Mouse (Mus musculus) neural tube, embryonic 13.5 days (tissue): Measurements from ENCODE around the gene Kcnab3. TPM values are rescaled to one million over a fixed set of nuclear protein-coding genes. Genes with fewer than 3 reads are reported as not detected.

Experiments used
- ATAC-seq: fragments of 200-750 bp; cut with Nextera tagmentation; 2 replicates; pipeline ENCODE4 v1.8.0; 2017; ENCODE audit warnings: low read depth, mild to moderate bottlenecking, moderate TSS enrichment, moderate library complexity
- H3K27ac ChIP-seq: fragments of 300-500 bp; sonication (generic); replicated peaks from 2 replicates; pipeline ENCODE4 v1.5.1; 2015; ENCODE audit warnings: moderate library complexity, mild to moderate bottlenecking, inconsistent platforms
- H3K27me3 ChIP-seq: fragments of 300-500 bp; sonication (generic); 2 replicates; pipeline ENCODE4 v1.6.1; 2015; ENCODE audit warnings: mild to moderate bottlenecking, inconsistent platforms
- H3K36me3 ChIP-seq: fragments of 300-500 bp; sonication (generic); 2 replicates; pipeline ENCODE4 v1.6.1; 2015; ENCODE audit warnings: mild to moderate bottlenecking, inconsistent platforms
- H3K4me1 ChIP-seq: fragments of 300-500 bp; sonication (generic); replicated peaks from 2 replicates; pipeline ENCODE4 v1.6.1; 2015; ENCODE audit warnings: inconsistent platforms
- H3K4me2 ChIP-seq: fragments of 300-500 bp; sonication (generic); 2 replicates; pipeline ENCODE4 v1.6.1; 2015; ENCODE audit warnings: inconsistent platforms, mild to moderate bottlenecking, moderate library complexity
- H3K4me3 ChIP-seq: fragments of 300-500 bp; sonication (generic); 2 replicates; pipeline ENCODE4 v1.5.1; 2015; ENCODE audit warnings: mild to moderate bottlenecking, inconsistent platforms
- H3K9ac ChIP-seq: fragments of 300-500 bp; sonication (generic); 2 replicates; pipeline ENCODE4 v1.6.1; 2015; ENCODE audit warnings: moderate library complexity, mild to moderate bottlenecking, inconsistent platforms
- H3K9me3 ChIP-seq: fragments of 300-500 bp; sonication (generic); 2 replicates; pipeline ENCODE4 v1.6.1; 2016; ENCODE audit warnings: inconsistent platforms
- WGBS: fragments of 180-500 bp; shearing (Covaris S2); methylation state at CpG from one replicate; pipeline ENCODE4 v1.1.7; 2015; 5-methylcytosine and 5-hydroxymethylcytosine counted together
- polyA plus RNA-seq: library from polyadenylated mRNA; unstranded; fragments of >200 nt; fragmentation: Nextera tagmentation; extraction: Ambion mirVana; gene quantifications from 2 replicates; pipeline ENCODE4 v1.2.1, GENCODE M21; 2015

Gene Kcnab3
- polyA plus RNA-seq, 1 experiment from 2014 or later = 5.7 TPM

DNA sequence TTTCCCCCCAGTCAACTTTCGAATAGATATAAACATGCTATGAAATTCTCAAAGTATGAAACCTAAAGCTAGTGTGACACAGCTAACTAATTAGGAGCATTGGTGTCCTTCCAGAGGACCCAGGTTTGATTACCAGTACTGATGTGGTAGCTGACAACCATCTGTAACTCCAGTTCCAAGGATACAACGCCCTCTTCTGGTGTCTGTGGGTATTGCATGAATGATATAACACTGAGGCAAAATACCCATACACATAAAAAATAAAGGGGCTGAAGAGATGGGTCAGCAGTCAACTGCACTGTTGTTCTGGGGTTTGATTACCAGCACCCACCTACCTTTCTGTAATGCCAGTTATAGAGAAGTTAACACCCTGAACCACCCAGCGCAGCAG, 46.7 kb downstream of the Kcnab3 start:
- H3K4me1 ChIP-seq = peaks cover 33% of the 10 kb centered on the region
- no peak for ATAC-seq

DNA sequence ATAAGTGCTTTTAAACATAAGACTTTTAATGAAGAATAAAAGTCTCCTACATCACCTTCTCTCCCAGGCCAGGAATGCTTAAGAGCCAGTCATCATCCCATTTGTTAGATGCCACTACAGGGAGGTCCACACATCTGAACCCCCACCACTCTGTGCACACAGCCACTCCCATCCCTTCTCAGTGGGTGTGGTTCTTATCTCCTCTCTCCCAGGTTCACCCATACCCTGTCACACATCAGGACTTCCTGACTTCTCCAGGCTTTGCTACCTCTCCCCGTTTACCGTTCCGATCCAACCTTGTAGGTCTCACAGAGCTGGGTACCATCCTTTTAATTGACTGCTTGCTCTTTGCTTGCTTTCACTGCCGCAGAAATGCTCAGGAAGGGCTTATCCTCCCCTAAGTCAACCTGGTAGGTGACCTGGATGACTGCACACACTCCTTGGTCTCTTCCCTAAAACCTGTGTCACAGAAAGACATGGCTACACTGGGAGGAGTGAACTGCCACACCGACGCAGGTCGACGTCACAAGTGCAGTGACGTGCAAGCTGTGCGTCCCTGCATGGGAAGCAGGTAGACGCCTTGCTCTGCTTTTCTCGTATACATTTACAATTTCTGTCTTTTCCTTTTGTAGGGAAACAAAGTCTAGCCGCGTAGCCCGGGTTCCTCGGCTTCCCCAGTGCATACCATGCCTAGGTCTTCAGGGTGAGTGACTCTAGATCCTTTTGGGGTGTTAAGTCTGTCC, 47.3 kb downstream of the Kcnab3 start:
- H3K9me3 ChIP-seq = no peaks in the 10 kb centered on the region
- H3K27ac ChIP-seq = no peak overlapping the region
- no peak for ATAC-seq
- H3K4me3 ChIP-seq = no peak overlapping the region
- H3K36me3 ChIP-seq = 0 out of 2 replicates have a peak, but pooled peaks cover 20% of the 10 kb centered on the region
- H3K9ac ChIP-seq = no peak overlapping the region
- WGBS = 92% methylated on average over 16 of the region's 16 CpGs
- peaks cover 28% of the 10 kb centered on the region for H3K4me1 ChIP-seq
- H3K27me3 ChIP-seq = no peaks in the 10 kb centered on the region
- H3K4me2 ChIP-seq = no peak overlapping the region

More for the DNA sequence above, 46.7 kb downstream of the Kcnab3 start:
- H3K27ac ChIP-seq = peak overlapping the region; percentile 81; the same call in 1 of the 2 replicates
- WGBS = 65% methylated on average over 3 of the region's 3 CpGs
- no peaks in the 10 kb centered on the region for H3K27me3 ChIP-seq
- no peak overlapping the region for H3K4me3 ChIP-seq
- H3K4me2 ChIP-seq = no peak overlapping the region
- 0 out of 2 replicates have a peak, but pooled peaks cover 20% of the 10 kb centered on the region for H3K36me3 ChIP-seq
- no peaks in the 10 kb centered on the region for H3K9me3 ChIP-seq
- peak overlapping the region; percentile 18; the same call in 1 of the 2 replicates for H3K9ac ChIP-seq

GRCm38 (mm10) chr11:69375646-69376045, 49.6 kb downstream of the Kcnab3 start:
- Histone ChIP-seq H3K9me3 (no peaks in the 10 kb centered on the region), H3K36me3 (0 out of 2 replicates have a peak, but pooled peaks cover 20% of the 10 kb centered on the region), H3K4me2 (no peak overlapping the region), H3K4me1 (peaks cover 21% of the 10 kb centered on the region), H3K9ac (no peak overlapping the region), H3K27ac (no peak overlapping the region), H3K4me3 (no peak overlapping the region), H3K27me3 (no peaks in the 10 kb centered on the region)
- no peak for ATAC-seq
- 83% methylated on average over 4 of the region's 4 CpGs for WGBS

DNA sequence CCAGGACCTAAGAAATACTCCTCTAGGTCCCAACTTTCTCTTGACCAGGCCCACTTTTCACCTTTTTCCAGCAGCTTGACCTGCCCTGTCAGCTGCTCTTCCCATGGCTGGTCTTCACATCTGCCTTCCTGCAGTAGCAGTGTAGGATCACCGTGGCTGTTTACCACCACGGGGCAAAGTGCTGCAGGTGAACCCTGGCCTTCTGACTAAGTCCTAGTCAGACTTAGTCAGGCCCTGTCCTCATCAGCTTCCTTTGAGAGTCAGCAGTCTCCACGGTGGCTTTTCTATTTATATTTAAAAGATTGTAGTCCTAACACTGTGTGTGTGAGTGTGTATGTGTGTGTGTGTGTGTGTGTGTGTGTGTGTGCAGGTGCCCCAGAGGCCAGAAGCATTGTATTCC, 51.7 kb downstream of the Kcnab3 start:
- Histone ChIP-seq H3K36me3 (0 out of 2 replicates have a peak, but pooled peaks cover 16% of the 10 kb centered on the region), H3K9me3 (no peaks in the 10 kb centered on the region), H3K9ac (no peak overlapping the region), H3K27me3 (no peaks in the 10 kb centered on the region), H3K27ac (no peak overlapping the region), H3K4me2 (no peak overlapping the region), H3K4me3 (no peak overlapping the region), H3K4me1 (no peaks in the 10 kb centered on the region)
- ATAC-seq = no peak
- 85% methylated on average over 3 of the region's 3 CpGs for WGBS

- Histone ChIP-seq H3K4me1 (no peaks in the 10 kb centered on the region), H3K9me3 (no peaks in the 10 kb centered on the region), H3K4me2 (no peak overlapping the region), H3K9ac (no peak overlapping the region), H3K36me3 (0 out of 2 replicates have a peak, but pooled peaks cover 4% of the 10 kb centered on the region), H3K27ac (no peak overlapping the region), H3K27me3 (no peaks in the 10 kb centered on the region), H3K4me3 (no peak overlapping the region)
- no peak for ATAC-seq
- WGBS = 83% methylated on average over 3 of the region's 3 CpGs
Measured at GRCm38 (mm10) chr11:69379600-69379999, 53.5 kb downstream of the Kcnab3 start.

GRCm38 (mm10) chr11:69381356-69381755, 55.3 kb downstream of the Kcnab3 start:
- no peak overlapping the region for H3K4me3 ChIP-seq
- no peak for ATAC-seq
- H3K36me3 ChIP-seq = no peaks in the 10 kb centered on the region
- H3K9me3 ChIP-seq = no peaks in the 10 kb centered on the region
- no peaks in the 10 kb centered on the region for H3K27me3 ChIP-seq
- WGBS = 88% methylated on average over 6 of the region's 6 CpGs
- H3K4me2 ChIP-seq = no peak overlapping the region
- H3K9ac ChIP-seq = no peak overlapping the region
- no peaks in the 10 kb centered on the region for H3K4me1 ChIP-seq
- no peak overlapping the region for H3K27ac ChIP-seq

Other genes with a start within 250 kb of the Kcnab3 start
- 268 and 282 TPM in 2 replicates for gene Vamp2, start 237.8 kb upstream of the Kcnab3 start, polyA plus RNA-seq
- 8.0 and 8.4 TPM in 2 replicates for gene Per1, start 231.0 kb upstream of the Kcnab3 start, polyA plus RNA-seq
- gene Hes7, start 205.9 kb upstream of the Kcnab3 start, polyA plus RNA-seq = 0.61 TPM in 1 of 2 replicates, not detected in the other
- gene 9130213A22Rik, start 203.7 kb upstream of the Kcnab3 start, polyA plus RNA-seq = 0.18 and 0.32 TPM in 2 replicates
- gene Aloxe3, start 200.4 kb upstream of the Kcnab3 start, polyA plus RNA-seq = 0.59 and 1.2 TPM in 2 replicates
- gene Alox12b, start 169.3 kb upstream of the Kcnab3 start, polyA plus RNA-seq = 0.22 and 0.23 TPM in 2 replicates
- 0.17 TPM in 1 of 2 replicates, not detected in the other for gene Alox8, start 128.4 kb upstream of the Kcnab3 start, polyA plus RNA-seq
- 0.21 TPM in 2 replicates for gene Gucy2e, start 89.2 kb upstream of the Kcnab3 start, polyA plus RNA-seq
- gene Cntrob, start 2.5 kb upstream of the Kcnab3 start, polyA plus RNA-seq = 20.9 and 21.0 TPM in 2 replicates
- gene Trappc1, start 2.3 kb upstream of the Kcnab3 start, polyA plus RNA-seq = 225 and 229 TPM in 2 replicates
- 131 and 136 TPM in 2 replicates for gene Rnf227, start 14.2 kb downstream of the Kcnab3 start, polyA plus RNA-seq
- 82.3 and 84.6 TPM in 2 replicates for gene Chd3, start 43.1 kb downstream of the Kcnab3 start, polyA plus RNA-seq
- 112 and 117 TPM in 2 replicates for gene Naa38, start 69.2 kb downstream of the Kcnab3 start, polyA plus RNA-seq
- gene Cyb5d1, start 69.4 kb downstream of the Kcnab3 start, polyA plus RNA-seq = 36.2 and 39.2 TPM in 2 replicates
- 7.8 and 8.4 TPM in 2 replicates for gene Tmem88, start 72.0 kb downstream of the Kcnab3 start, polyA plus RNA-seq
- 44.8 and 47.4 TPM in 2 replicates for gene Kdm6b, start 87.4 kb downstream of the Kcnab3 start, polyA plus RNA-seq
- 2.2 and 2.7 TPM in 2 replicates for gene Dnah2, start 222.9 kb downstream of the Kcnab3 start, polyA plus RNA-seq
- 68.1 and 72.0 TPM in 2 replicates for gene Efnb3, start 233.9 kb downstream of the Kcnab3 start, polyA plus RNA-seq